Mouse (Mus musculus) small intestine, adult 2 months (tissue): ENCODE measurements around the gene Fndc3b. TPM values are rescaled to one million over a fixed set of nuclear protein-coding genes. Genes with fewer than 3 reads are reported as not detected.

Experiments used
- H3K27ac ChIP-seq: fragments of 200-500 bp; 2 replicates; pipeline ENCODE4 v1.5.1; 2012; ENCODE audit warnings: low read depth, low read length, control low read depth, inconsistent platforms; ENCODE audit not compliant: insufficient read depth
- H3K27me3 ChIP-seq: fragments of 200-500 bp; 2 replicates; pipeline ENCODE4 v1.6.1; 2012; ENCODE audit warnings: mild to moderate bottlenecking, moderate library complexity, low read length, inconsistent platforms; ENCODE audit not compliant: control insufficient read depth, insufficient read depth
- H3K36me3 ChIP-seq: fragments of 200-500 bp; 2 replicates; pipeline ENCODE4 v1.6.1; 2012; ENCODE audit warnings: mild to moderate bottlenecking, low read length, control low read depth, inconsistent platforms; ENCODE audit not compliant: control insufficient read depth, insufficient read depth
- H3K4me1 ChIP-seq: fragments of 200-500 bp; 2 replicates; pipeline ENCODE4 v1.6.1; 2012; ENCODE audit warnings: low read length, inconsistent platforms, mixed read lengths; ENCODE audit not compliant: control insufficient read depth, insufficient read depth, insufficient read length
- H3K4me3 ChIP-seq: fragments of 200-500 bp; 2 replicates; pipeline ENCODE4 v1.5.1; 2012; ENCODE audit warnings: low read depth, mild to moderate bottlenecking, control low read depth, inconsistent platforms, low read length, moderate library complexity
- CTCF ChIP-seq: fragments of 200-500 bp; IDR thresholded peaks from 2 replicates; pipeline ENCODE4 v1.5.1; 2012; ENCODE audit warnings: low read depth, mild to moderate bottlenecking, control low read depth, inconsistent platforms, low read length, moderate library complexity, mixed read lengths; ENCODE audit not compliant: insufficient replicate concordance, insufficient read length; ENCODE audit errors: extremely low read depth
- POLR2A ChIP-seq: fragments of 200-500 bp; IDR thresholded peaks from 2 replicates; pipeline ENCODE4 v1.6.1; 2012; ENCODE audit warnings: low read depth, mild to moderate bottlenecking, control low read depth, inconsistent platforms, low read length, moderate library complexity
- WGBS: fragments of 180-500 bp; shearing (Covaris S2); methylation state at CpG from one replicate; pipeline ENCODE4 v1.1.7; 2018; 5-methylcytosine and 5-hydroxymethylcytosine counted together
- polyA plus RNA-seq: library from polyadenylated mRNA; depleted of rRNA; stranded (reverse); fragments of >200 nt; gene quantifications from 2 replicates; pipeline ENCODE4 v1.2.3, GENCODE M21; 2012

The Fndc3b gene
- polyA plus RNA-seq, 1 experiment, result 6.2 TPM

DNA sequence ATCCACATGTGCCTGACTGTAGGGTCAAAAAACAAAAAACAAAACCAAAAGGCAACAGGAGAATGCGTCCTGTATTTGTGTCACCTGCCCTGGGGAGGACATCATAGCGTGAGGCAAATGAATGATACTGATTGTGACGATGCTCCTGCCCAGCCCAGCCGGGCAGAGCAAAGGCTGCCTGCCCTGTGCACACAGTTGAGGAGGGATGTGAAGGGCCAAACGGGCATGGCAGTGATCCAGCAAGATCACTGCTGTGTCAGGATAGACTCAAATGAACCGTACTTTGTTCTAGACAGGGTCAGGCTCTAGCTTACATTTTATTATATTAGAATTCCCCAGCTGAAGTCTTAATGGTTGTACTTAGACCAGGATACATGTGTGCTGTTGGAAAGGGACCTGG is 219.3 kb downstream of the Fndc3b start:
- Histone ChIP-seq H3K4me1 (no peaks in the 10 kb centered on the region), H3K4me3 (no peak overlapping the region), H3K27ac (no peak overlapping the region), H3K27me3 (no peaks in the 10 kb centered on the region), H3K36me3 (peaks cover 16% of the 10 kb centered on the region)
- 53% methylated on average over 6 of the region's 6 CpGs for WGBS
- TF ChIP-seq CTCF, result no peak

DNA sequence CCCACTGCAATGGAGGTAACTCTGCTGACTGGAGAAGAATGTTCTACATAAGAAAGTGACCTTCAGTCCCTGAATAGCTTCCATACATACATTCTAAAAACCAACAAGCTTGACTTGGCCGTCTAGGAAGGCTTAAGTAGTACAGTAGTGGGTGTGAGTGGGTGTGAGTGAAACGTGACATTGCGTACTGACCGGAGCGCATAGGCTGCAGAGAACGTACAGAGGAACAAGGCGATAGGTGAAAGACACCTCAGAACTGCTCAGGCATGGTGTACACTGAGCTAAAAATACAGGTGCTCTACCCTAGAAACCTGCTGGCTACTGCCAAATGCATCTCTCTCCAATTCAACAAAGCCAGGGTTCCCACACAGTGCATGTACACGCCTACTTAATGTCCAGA is 219.7 kb downstream of the Fndc3b start:
- Histone ChIP-seq H3K4me1 (no peaks in the 10 kb centered on the region), H3K36me3 (peaks cover 16% of the 10 kb centered on the region), H3K4me3 (no peak overlapping the region), H3K27ac (no peak overlapping the region), H3K27me3 (no peaks in the 10 kb centered on the region)
- TF ChIP-seq POLR2A (no peak), CTCF (no peak)
- 92% methylated on average over 8 of the region's 8 CpGs for WGBS

DNA sequence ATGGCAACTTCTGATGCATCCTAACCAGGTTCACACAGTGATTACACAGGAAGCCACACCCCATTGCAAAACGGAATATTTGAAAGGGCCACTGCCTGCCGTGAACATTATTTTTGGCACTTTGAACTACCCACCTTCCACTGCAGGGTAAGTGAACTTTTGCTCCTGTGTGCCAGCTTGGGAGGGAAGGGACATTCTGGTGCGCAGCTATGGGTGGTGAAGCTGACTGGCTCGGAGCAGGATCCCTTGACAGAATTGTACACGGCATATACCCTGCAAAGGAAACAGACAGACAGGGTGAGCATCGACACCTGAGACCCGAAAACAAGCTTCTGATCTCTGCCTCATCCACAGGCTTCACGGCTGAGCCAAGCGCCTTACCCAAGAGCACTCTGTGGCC is 220.2 kb downstream of the Fndc3b start:
- TF ChIP-seq POLR2A (no peak), CTCF (no peak)
- Histone ChIP-seq H3K4me3 (no peak overlapping the region), H3K27ac (no peak overlapping the region), H3K4me1 (no peaks in the 10 kb centered on the region), H3K27me3 (no peaks in the 10 kb centered on the region), H3K36me3 (peaks cover 16% of the 10 kb centered on the region)
- 81% methylated on average over 9 of the region's 9 CpGs for WGBS

DNA sequence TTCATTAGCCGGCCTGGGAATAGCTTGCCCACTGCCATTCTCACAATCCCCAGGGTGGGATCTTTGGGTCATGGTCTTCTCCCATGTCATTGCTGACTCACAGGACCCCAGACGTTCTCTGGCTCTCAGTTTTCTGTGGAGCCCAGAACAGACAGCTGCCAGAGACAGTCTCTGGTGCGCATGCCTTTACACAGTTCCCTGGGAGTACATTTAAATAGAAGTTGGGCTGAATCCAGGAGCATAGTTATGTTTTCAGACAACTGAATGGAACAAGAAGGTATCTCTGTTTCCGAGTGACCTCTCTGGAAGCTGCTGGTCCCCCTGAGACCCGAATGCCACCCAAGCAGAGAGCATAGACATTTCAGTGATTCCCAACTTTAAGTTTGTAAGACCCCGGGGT is 221.6 kb downstream of the Fndc3b start:
- Histone ChIP-seq H3K36me3 (peaks cover 21% of the 10 kb centered on the region), H3K27ac (no peak overlapping the region), H3K4me3 (no peak overlapping the region), H3K4me1 (no peaks in the 10 kb centered on the region), H3K27me3 (no peaks in the 10 kb centered on the region)
- TF ChIP-seq CTCF (no peak), POLR2A (no peak)
- WGBS, result 88% methylated on average over 6 of the region's 6 CpGs

DNA sequence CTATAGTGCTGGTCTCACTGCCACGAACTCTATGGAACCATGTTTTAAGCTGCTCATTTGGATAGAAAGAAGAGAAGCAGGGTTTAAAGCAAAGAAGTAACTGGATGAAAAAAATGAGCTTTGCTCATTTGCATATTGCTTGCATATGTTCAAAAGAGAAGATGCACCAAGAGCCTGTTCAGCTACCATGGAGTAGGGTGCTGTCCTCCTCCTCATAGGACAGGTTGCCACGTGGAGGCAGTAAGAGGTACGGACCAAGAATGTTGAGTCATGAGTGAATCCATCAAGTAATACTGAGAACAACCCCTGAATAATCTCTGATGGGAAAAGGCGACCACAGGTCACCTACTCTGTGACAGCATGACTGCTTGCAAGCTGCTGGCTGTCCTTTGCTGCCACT is 226.0 kb downstream of the Fndc3b start:
- Histone ChIP-seq H3K27ac (no peak overlapping the region), H3K27me3 (no peaks in the 10 kb centered on the region), H3K4me1 (no peaks in the 10 kb centered on the region), H3K4me3 (no peak overlapping the region), H3K36me3 (peaks cover 17% of the 10 kb centered on the region; the same call in 1 of the 2 replicates)
- WGBS, result 92% methylated on average over 4 of the region's 4 CpGs
- no peak for TF ChIP-seq CTCF
- no peak for TF ChIP-seq POLR2A

DNA sequence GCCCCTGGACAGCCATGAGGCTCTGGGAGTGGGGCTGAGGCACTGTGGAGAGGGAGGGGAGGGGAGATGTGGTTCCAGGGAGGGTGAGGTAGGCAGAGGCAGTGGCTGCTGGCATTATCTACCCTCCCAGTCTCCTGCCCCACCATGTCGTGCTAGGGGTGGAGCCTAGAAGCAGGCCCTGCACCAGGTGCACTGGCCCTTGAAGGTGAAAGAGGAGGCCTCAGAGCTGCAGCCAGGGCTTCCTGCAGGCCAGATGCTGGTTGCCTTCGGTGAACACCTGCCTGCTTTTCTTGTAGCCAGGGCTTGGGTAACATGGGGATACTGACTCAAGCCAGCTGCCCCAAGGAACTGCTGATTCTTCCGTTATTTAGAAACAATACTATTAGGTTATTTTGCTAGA is 226.4 kb downstream of the Fndc3b start:
- no peak overlapping the region for H3K27ac ChIP-seq
- no peaks in the 10 kb centered on the region for H3K4me1 ChIP-seq
- peaks cover 16% of the 10 kb centered on the region; the same call in 1 of the 2 replicates for H3K36me3 ChIP-seq
- WGBS, result 51% methylated on average over 3 of the region's 3 CpGs
- H3K4me3 ChIP-seq, result no peak overlapping the region
- no peaks in the 10 kb centered on the region for H3K27me3 ChIP-seq
- no peak for TF ChIP-seq CTCF
- no peak for TF ChIP-seq POLR2A

DNA sequence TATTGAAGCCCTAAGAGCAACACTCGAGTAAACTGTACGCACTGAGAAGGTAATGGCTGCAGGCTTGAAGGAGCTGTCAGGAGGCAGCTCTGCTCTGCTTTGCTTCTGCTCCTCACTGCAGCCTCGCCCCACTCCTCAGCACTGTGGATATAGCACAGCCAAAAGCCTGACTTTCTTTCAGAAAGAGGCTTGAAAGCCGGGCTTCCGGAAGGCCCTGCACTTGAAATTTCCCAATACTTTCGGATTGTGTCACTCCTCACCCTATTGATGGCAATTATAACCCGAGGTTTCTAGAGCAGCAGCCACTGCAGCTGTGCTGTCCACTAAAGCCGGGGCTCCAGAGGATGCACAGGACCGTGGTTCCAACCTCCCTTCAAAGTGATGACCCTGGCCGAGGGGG is 227.3 kb downstream of the Fndc3b start:
- Histone ChIP-seq H3K27ac (no peak overlapping the region), H3K4me1 (no peaks in the 10 kb centered on the region), H3K36me3 (peaks cover 12% of the 10 kb centered on the region; the same call in 1 of the 2 replicates), H3K4me3 (no peak overlapping the region), H3K27me3 (no peaks in the 10 kb centered on the region)
- 85% methylated on average over 10 of the region's 10 CpGs for WGBS
- TF ChIP-seq CTCF, result no peak
- no peak for TF ChIP-seq POLR2A

DNA sequence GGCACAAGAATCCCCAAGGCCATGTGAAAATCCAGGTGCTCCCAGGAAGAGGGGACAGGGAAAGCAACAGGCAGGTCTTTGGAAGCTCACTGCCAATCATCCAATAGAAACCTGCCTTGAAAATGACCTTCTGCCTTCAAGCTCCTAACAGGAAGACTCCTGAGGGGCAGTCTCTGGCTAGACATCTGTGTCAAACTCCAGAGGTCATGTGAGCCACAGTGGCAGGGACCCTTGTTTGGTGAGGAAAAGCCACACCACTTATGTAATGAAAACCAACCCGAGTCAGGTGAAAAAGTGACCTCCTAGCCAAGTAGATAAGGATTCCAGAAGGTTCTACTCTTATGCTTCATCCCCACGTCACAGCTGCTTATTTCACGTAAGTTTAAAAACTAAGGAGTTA is 227.8 kb downstream of the Fndc3b start:
- 77% methylated on average over 3 of the region's 3 CpGs for WGBS
- TF ChIP-seq CTCF (no peak), POLR2A (no peak)
- H3K27me3 ChIP-seq, result no peaks in the 10 kb centered on the region
- peaks cover 11% of the 10 kb centered on the region; the same call in 1 of the 2 replicates for H3K36me3 ChIP-seq
- H3K27ac ChIP-seq, result no peak overlapping the region
- H3K4me1 ChIP-seq, result no peaks in the 10 kb centered on the region
- H3K4me3 ChIP-seq, result no peak overlapping the region
